Mouse (Mus musculus) lung, postnatal 0 days (tissue): ENCODE measurements around the gene Cmc4.

ENCODE experiments used
- CTCF ChIP-seq: IDR thresholded peaks from 2 replicates; pipeline ENCODE4 v1.5.1; 2016; ENCODE audit warnings: antibody characterized with exemption, mild to moderate bottlenecking
- EP300 ChIP-seq: IDR thresholded peaks from 2 replicates; pipeline ENCODE4 v1.6.1; 2016; ENCODE audit warnings: antibody characterized with exemption, mild to moderate bottlenecking, control low read depth

DNA sequence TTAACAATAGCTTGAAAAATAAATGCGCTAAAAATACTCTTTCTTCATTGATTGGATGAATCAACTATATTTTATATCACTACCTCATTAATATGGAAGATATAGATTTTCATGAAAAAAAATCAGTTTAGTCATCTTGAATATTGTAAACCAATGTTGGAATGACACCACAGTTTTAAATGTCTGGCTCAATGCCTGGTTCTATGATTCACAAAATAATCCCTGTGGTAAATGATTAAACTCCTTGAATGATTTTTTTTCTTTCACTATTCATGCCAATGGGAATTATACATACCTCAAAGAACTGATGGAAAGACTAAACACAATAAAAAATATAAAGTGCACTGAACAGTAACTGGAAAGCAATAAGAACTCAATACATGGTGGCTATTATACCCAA is 6.7 kb downstream of the Cmc4 start:
- TF ChIP-seq EP300 (no peak), CTCF (no peak)
